Mouse (Mus musculus) brain, embryonic 14.5 days (tissue): Measurements from ENCODE around the gene Dnmbp.

Experiments
- CTCF ChIP-seq: fragments of 200-500 bp; IDR thresholded peaks from 2 replicates; pipeline ENCODE4 v1.5.1; 2012; ENCODE audit warnings: inconsistent platforms, mild to moderate bottlenecking, moderate library complexity, borderline replicate concordance; ENCODE audit not compliant: insufficient read depth, insufficient read length; ENCODE audit errors: extremely low read depth
- POLR2A ChIP-seq: fragments of 200-500 bp; IDR thresholded peaks from 2 replicates; pipeline ENCODE4 v1.6.1; 2012; ENCODE audit warnings: mild to moderate bottlenecking, inconsistent platforms, borderline replicate concordance; ENCODE audit not compliant: poor library complexity, insufficient read depth, insufficient read length, severe bottlenecking; ENCODE audit errors: extremely low read depth

DNA sequence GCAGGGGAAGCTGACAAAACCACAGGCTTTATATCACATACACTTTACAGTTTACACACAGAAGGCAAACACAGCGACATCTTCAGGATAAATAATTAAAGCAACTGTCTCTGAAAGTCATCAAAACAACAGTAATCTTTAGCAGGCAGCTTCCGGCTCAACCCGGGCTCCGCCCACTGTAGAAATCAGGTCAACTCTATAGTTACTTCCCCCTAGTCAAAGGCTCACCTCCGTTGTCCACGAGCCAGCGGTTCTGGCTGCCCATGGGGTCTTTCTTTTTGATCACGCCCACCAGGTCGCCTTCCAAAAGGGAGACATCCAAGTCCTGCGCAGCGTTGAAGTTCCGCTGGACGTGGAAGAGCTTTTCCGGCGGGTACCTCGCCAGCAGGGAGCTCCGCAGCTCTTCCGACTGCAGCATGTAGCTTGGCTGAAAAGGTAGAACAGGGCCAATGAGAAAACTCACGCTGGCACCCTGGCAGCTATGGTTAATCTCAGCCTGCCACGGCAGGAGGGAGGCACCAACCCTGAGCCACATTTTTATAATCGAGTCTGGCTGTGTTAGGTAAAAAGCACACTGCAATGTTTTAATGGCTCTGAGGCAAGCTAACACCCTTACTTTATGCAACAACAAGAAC lies 87.9 kb downstream of the Dnmbp start:
- TF ChIP-seq CTCF = no peak
- TF ChIP-seq POLR2A = no peak
